Mouse (Mus musculus): ENCODE data around the gene Rad18. TPM values are rescaled to one million over a fixed set of nuclear protein-coding genes. Genes with fewer than 3 reads are reported as not detected.
"Not testable (repeated sequence)": the region's sequence is repeated elsewhere in the genome, so short reads cannot be mapped to it uniquely, and the experiment has no call there.

Rad18 gene
- 51.9 and 72.9 TPM in 2 replicates for total RNA-seq (2017)

GRCm38 (mm10) chr6:112696056-112696950 is at the start of gene Rad18:
TSS of gene Rad18 (minus strand) at chr6:112696686.
- peak; percentile 85 for ATAC-seq (replicated peaks; ENCODE audit: low read depth, poor library complexity, severe bottlenecking)

GRCm38 (mm10) chr6:112742297-112742696 is 45.8 kb upstream of the Rad18 start:
- no peak for ATAC-seq (replicated peaks; ENCODE audit: low read depth, poor library complexity, severe bottlenecking)

- no peak for ATAC-seq (replicated peaks; ENCODE audit: low read depth, poor library complexity, severe bottlenecking)
These were observed 45.3 kb upstream of the Rad18 start for GRCm38 (mm10) chr6:112741766-112742165.

- ATAC-seq (replicated peaks; ENCODE audit: low read depth, poor library complexity, severe bottlenecking), result no peak
These were observed 43.1 kb upstream of the Rad18 start for GRCm38 (mm10) chr6:112739635-112740034.

- ATAC-seq (replicated peaks; ENCODE audit: low read depth, poor library complexity, severe bottlenecking), result peak; percentile 84
These were observed 42.4 kb upstream of the Rad18 start for GRCm38 (mm10) chr6:112738924-112739323.

- ATAC-seq (replicated peaks; ENCODE audit: low read depth, poor library complexity, severe bottlenecking), result no peak
These were observed 40.0 kb upstream of the Rad18 start for GRCm38 (mm10) chr6:112736471-112736870.

- ATAC-seq (replicated peaks; ENCODE audit: low read depth, poor library complexity, severe bottlenecking), result no peak
These were observed 38.6 kb upstream of the Rad18 start for GRCm38 (mm10) chr6:112735054-112735453.

GRCm38 (mm10) chr6:112733942-112734341 is 37.5 kb upstream of the Rad18 start:
- no peak for ATAC-seq (replicated peaks; ENCODE audit: low read depth, poor library complexity, severe bottlenecking)

GRCm38 (mm10) chr6:112732434-112732833 is 35.9 kb upstream of the Rad18 start:
- no peak for ATAC-seq (replicated peaks; ENCODE audit: low read depth, poor library complexity, severe bottlenecking)

- ATAC-seq (replicated peaks; ENCODE audit: low read depth, poor library complexity, severe bottlenecking), result no peak
These were observed 34.9 kb upstream of the Rad18 start for GRCm38 (mm10) chr6:112731386-112731785.

GRCm38 (mm10) chr6:112728760-112729422 is 32.4 kb upstream of the Rad18 start:
- peak; percentile 95 for ATAC-seq (replicated peaks; ENCODE audit: low read depth, poor library complexity, severe bottlenecking)

- ATAC-seq (replicated peaks; ENCODE audit: low read depth, poor library complexity, severe bottlenecking), result no peak
These were observed 29.0 kb upstream of the Rad18 start for GRCm38 (mm10) chr6:112725468-112725867.

- no peak for ATAC-seq (replicated peaks; ENCODE audit: low read depth, poor library complexity, severe bottlenecking)
These were observed 24.1 kb upstream of the Rad18 start for GRCm38 (mm10) chr6:112720409-112721080.

- ATAC-seq (replicated peaks; ENCODE audit: low read depth, poor library complexity, severe bottlenecking), result no peak
These were observed 23.5 kb upstream of the Rad18 start for GRCm38 (mm10) chr6:112719983-112720382.

- ATAC-seq (replicated peaks; ENCODE audit: low read depth, poor library complexity, severe bottlenecking), result peak; percentile 59
These were observed 20.7 kb upstream of the Rad18 start for GRCm38 (mm10) chr6:112717168-112717567.

GRCm38 (mm10) chr6:112713951-112714350 is 17.5 kb upstream of the Rad18 start:
- ATAC-seq (replicated peaks; ENCODE audit: low read depth, poor library complexity, severe bottlenecking), result peak; percentile 78

GRCm38 (mm10) chr6:112702296-112702695 is 5.8 kb upstream of the Rad18 start:
- not testable (repeated sequence) for ATAC-seq (replicated peaks; ENCODE audit: low read depth, poor library complexity, severe bottlenecking)

GRCm38 (mm10) chr6:112700392-112700791 is 3.9 kb upstream of the Rad18 start:
- ATAC-seq (replicated peaks; ENCODE audit: low read depth, poor library complexity, severe bottlenecking), result peak; percentile 43

GRCm38 (mm10) chr6:112699115-112699514 is 2.6 kb upstream of the Rad18 start:
- ATAC-seq (replicated peaks; ENCODE audit: low read depth, poor library complexity, severe bottlenecking), result no peak

- ATAC-seq (replicated peaks; ENCODE audit: low read depth, poor library complexity, severe bottlenecking), result no peak
These were observed 2.0 kb downstream of the Rad18 start for GRCm38 (mm10) chr6:112694492-112694891.

GRCm38 (mm10) chr6:112691523-112691922 is 5.0 kb downstream of the Rad18 start:
- no peak for ATAC-seq (replicated peaks; ENCODE audit: low read depth, poor library complexity, severe bottlenecking)

All from common myeloid progenitor, adult 5-6 weeks (primary cell).